Mouse (Mus musculus): ENCODE data around the gene Selenos. TPM values are rescaled to one million over a fixed set of nuclear protein-coding genes. Genes with fewer than 3 reads are reported as not detected.
A peak's percentile ranks its signal among the peaks of the same experiment; 100 is the strongest.

Selenos gene
- polyA plus RNA-seq, 1 experiment = 72.5 TPM

DNA sequence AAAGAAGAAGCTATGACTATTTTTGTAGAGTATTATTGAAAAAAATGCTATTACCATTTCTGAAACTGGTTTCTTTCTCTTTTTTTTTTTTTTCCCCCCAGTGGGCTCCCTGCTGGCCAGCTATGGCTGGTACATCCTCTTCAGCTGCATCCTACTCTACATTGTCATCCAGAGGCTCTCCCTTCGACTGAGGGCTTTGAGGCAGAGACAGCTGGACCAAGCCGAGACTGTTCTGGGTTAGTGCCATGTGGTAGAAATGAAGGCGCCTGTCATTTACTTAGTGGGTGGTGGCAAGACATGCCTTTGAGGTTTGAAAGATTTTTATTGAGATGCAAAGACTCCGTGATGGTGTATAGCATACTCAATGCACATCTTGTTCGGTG lies 773 bp downstream of the Selenos start:
- peak overlapping the region; percentile 63 for H3K4me3 ChIP-seq (ENCODE audit: control insufficient read depth, insufficient read depth, low read length)
- TF ChIP-seq CTCF (IDR thresholded peaks at IDR 0.05; ENCODE audit: borderline replicate concordance, control insufficient read depth, extremely low read depth, insufficient read depth, low read length, poor library complexity) = no peak
- TF ChIP-seq POLR2A (IDR thresholded peaks at IDR 0.05; ENCODE audit: control insufficient read depth, extremely low read depth, insufficient read depth, low read length, poor library complexity) = no peak
- no peaks in the 10 kb centered on the region for H3K27me3 ChIP-seq (ENCODE audit: control insufficient read depth, insufficient read depth, low read length)
- no peak for DNase-seq
- H3K4me1 ChIP-seq (replicated peaks; ENCODE audit: control insufficient read depth, insufficient read depth, low read length) = 0 out of 2 replicates have a peak, but pooled peaks cover 6% of the 10 kb centered on the region
- 43% methylated on average over 5 of the region's 5 CpGs for WGBS
- H3K27ac ChIP-seq (ENCODE audit: control insufficient read depth, insufficient read depth, low read length) = no peak overlapping the region
- H3K36me3 ChIP-seq (ENCODE audit: control insufficient read depth, insufficient read depth, low read length) = peaks cover 19% of the 10 kb centered on the region

- peaks cover 44% of the 10 kb centered on the region for H3K36me3 ChIP-seq (ENCODE audit: control insufficient read depth, insufficient read depth, low read length)
- H3K4me3 ChIP-seq (ENCODE audit: control insufficient read depth, insufficient read depth, low read length) = no peak overlapping the region
- no peaks in the 10 kb centered on the region for H3K27me3 ChIP-seq (ENCODE audit: control insufficient read depth, insufficient read depth, low read length)
- H3K4me1 ChIP-seq (replicated peaks; ENCODE audit: control insufficient read depth, insufficient read depth, low read length) = 0 out of 2 replicates have a peak, but pooled peaks cover 6% of the 10 kb centered on the region
- 96% methylated on average over 6 of the region's 6 CpGs for WGBS
- no peak for DNase-seq
- no peak for TF ChIP-seq POLR2A (IDR thresholded peaks at IDR 0.05; ENCODE audit: control insufficient read depth, extremely low read depth, insufficient read depth, low read length, poor library complexity)
- no peak for TF ChIP-seq CTCF (IDR thresholded peaks at IDR 0.05; ENCODE audit: borderline replicate concordance, control insufficient read depth, extremely low read depth, insufficient read depth, low read length, poor library complexity)
- H3K27ac ChIP-seq (ENCODE audit: control insufficient read depth, insufficient read depth, low read length) = no peak overlapping the region
Observed at GRCm38 (mm10) chr7:66083757-66084156, 4.3 kb downstream of the Selenos start.

DNA sequence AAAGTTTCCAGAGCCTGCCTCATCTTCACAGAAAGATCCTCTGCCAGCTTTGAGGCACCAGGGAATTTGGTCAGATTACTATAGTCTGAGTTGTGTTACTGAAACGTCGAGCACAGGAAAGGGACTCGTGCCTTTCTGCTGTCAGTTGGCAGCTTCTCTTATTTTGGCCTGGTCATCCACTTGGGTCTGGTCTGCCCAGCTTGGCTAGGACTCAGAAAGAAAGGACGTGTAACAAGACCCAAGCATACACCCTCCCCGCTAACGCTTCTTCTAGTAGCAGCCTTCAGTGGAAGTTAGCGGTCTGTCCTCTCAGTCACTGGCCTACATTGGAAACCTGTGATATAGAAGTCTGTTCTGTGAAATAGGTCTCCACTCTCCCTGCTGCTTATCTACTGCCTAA lies 5.1 kb downstream of the Selenos start:
- WGBS = 92% methylated on average over 7 of the region's 7 CpGs
- peaks cover 52% of the 10 kb centered on the region for H3K36me3 ChIP-seq (ENCODE audit: control insufficient read depth, insufficient read depth, low read length)

GRCm38 (mm10) chr7:66087652-66088051 lies 8.2 kb downstream of the Selenos start:
- H3K4me1 ChIP-seq (replicated peaks; ENCODE audit: control insufficient read depth, insufficient read depth, low read length) = no peaks in the 10 kb centered on the region
- H3K36me3 ChIP-seq (ENCODE audit: control insufficient read depth, insufficient read depth, low read length) = peaks cover 60% of the 10 kb centered on the region
- H3K27ac ChIP-seq (ENCODE audit: control insufficient read depth, insufficient read depth, low read length) = no peak overlapping the region
- no peak for DNase-seq
- TF ChIP-seq POLR2A (IDR thresholded peaks at IDR 0.05; ENCODE audit: control insufficient read depth, extremely low read depth, insufficient read depth, low read length, poor library complexity) (no peak), CTCF (IDR thresholded peaks at IDR 0.05; ENCODE audit: borderline replicate concordance, control insufficient read depth, extremely low read depth, insufficient read depth, low read length, poor library complexity) (no peak)
- H3K4me3 ChIP-seq (ENCODE audit: control insufficient read depth, insufficient read depth, low read length) = no peak overlapping the region
- no peaks in the 10 kb centered on the region for H3K27me3 ChIP-seq (ENCODE audit: control insufficient read depth, insufficient read depth, low read length)
- WGBS = 93% methylated on average over 4 of the region's 4 CpGs

More for the DNA sequence above, 5.1 kb downstream of the Selenos start:
- TF ChIP-seq POLR2A (IDR thresholded peaks at IDR 0.05; ENCODE audit: control insufficient read depth, extremely low read depth, insufficient read depth, low read length, poor library complexity) = no peak
- TF ChIP-seq CTCF (IDR thresholded peaks at IDR 0.05; ENCODE audit: borderline replicate concordance, control insufficient read depth, extremely low read depth, insufficient read depth, low read length, poor library complexity) = no peak
- Histone ChIP-seq H3K27ac (ENCODE audit: control insufficient read depth, insufficient read depth, low read length) (no peak overlapping the region), H3K4me1 (replicated peaks; ENCODE audit: control insufficient read depth, insufficient read depth, low read length) (0 out of 2 replicates have a peak, but pooled peaks cover 6% of the 10 kb centered on the region), H3K4me3 (ENCODE audit: control insufficient read depth, insufficient read depth, low read length) (no peak overlapping the region), H3K27me3 (ENCODE audit: control insufficient read depth, insufficient read depth, low read length) (no peaks in the 10 kb centered on the region)
- DNase-seq = no peak

- no peak for TF ChIP-seq CTCF (IDR thresholded peaks at IDR 0.05; ENCODE audit: borderline replicate concordance, control insufficient read depth, extremely low read depth, insufficient read depth, low read length, poor library complexity)
- TF ChIP-seq POLR2A (IDR thresholded peaks at IDR 0.05; ENCODE audit: control insufficient read depth, extremely low read depth, insufficient read depth, low read length, poor library complexity) = no peak
- Histone ChIP-seq H3K27ac (ENCODE audit: control insufficient read depth, insufficient read depth, low read length) (no peak overlapping the region), H3K27me3 (ENCODE audit: control insufficient read depth, insufficient read depth, low read length) (no peaks in the 10 kb centered on the region), H3K4me1 (replicated peaks; ENCODE audit: control insufficient read depth, insufficient read depth, low read length) (no peaks in the 10 kb centered on the region), H3K36me3 (ENCODE audit: control insufficient read depth, insufficient read depth, low read length) (peaks cover 59% of the 10 kb centered on the region), H3K4me3 (ENCODE audit: control insufficient read depth, insufficient read depth, low read length) (no peak overlapping the region)
- DNase-seq = no peak
- WGBS = 83% methylated on average over 2 of the region's 2 CpGs
Observed at GRCm38 (mm10) chr7:66088077-66088476, 8.6 kb downstream of the Selenos start.

DNA sequence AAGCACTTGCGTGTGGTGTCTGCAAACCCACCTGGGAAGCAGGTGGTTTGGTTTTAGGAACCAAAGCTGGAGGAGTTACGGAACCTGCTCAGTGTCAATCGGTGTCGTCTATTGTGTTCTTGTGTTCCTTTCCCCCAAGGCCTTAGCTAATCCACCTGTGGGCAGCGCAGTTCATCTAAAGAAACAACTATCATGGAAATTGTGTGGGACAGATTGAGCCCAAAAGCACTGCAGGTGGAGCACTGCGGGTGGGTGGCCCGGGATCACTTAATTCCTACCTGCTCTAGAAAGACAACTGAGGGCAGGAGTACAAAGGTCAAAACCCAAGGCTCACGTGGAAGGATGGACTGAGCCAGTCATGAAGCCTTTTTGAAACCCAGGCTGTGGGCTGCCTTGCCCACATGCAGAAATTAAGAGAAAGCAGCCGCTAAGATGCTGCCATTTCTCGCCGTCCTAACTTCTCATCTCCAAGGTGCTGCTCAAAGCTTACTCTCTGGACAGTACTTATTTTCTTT lies 11.3 kb downstream of the Selenos start:
- Histone ChIP-seq H3K36me3 (ENCODE audit: control insufficient read depth, insufficient read depth, low read length) (peaks cover 37% of the 10 kb centered on the region), H3K27ac (ENCODE audit: control insufficient read depth, insufficient read depth, low read length) (no peak overlapping the region), H3K4me3 (ENCODE audit: control insufficient read depth, insufficient read depth, low read length) (no peak overlapping the region), H3K27me3 (ENCODE audit: control insufficient read depth, insufficient read depth, low read length) (no peaks in the 10 kb centered on the region), H3K4me1 (replicated peaks; ENCODE audit: control insufficient read depth, insufficient read depth, low read length) (no peaks in the 10 kb centered on the region)
- no peak for DNase-seq
- no peak for TF ChIP-seq CTCF (IDR thresholded peaks at IDR 0.05; ENCODE audit: borderline replicate concordance, control insufficient read depth, extremely low read depth, insufficient read depth, low read length, poor library complexity)
- no peak for TF ChIP-seq POLR2A (IDR thresholded peaks at IDR 0.05; ENCODE audit: control insufficient read depth, extremely low read depth, insufficient read depth, low read length, poor library complexity)
- WGBS = 94% methylated on average over 11 of the region's 11 CpGs

DNA sequence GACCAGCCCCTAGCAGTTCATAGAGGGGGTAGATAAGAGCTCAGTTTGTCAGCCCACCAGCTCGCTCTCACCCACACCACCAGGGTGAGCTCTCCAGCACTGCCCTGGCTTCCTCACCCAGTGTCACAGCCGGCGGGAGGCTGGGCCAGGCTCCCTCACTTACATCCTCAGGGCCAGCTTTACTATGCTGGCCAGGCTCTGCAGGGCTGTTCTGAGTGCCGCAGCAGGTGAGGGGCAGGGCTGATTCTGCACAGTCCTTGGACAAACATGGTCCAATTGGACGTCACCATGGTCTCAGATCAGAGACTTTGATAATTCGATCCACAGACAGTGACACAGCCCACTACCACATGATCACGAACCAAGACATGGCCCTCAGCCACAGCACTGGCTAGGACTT lies 12.1 kb downstream of the Selenos start:
- DNase-seq = no peak
- Histone ChIP-seq H3K4me3 (ENCODE audit: control insufficient read depth, insufficient read depth, low read length) (no peak overlapping the region), H3K27me3 (ENCODE audit: control insufficient read depth, insufficient read depth, low read length) (no peaks in the 10 kb centered on the region), H3K27ac (ENCODE audit: control insufficient read depth, insufficient read depth, low read length) (no peak overlapping the region), H3K4me1 (replicated peaks; ENCODE audit: control insufficient read depth, insufficient read depth, low read length) (no peaks in the 10 kb centered on the region), H3K36me3 (ENCODE audit: control insufficient read depth, insufficient read depth, low read length) (peaks cover 32% of the 10 kb centered on the region)
- 97% methylated on average over 7 of the region's 7 CpGs for WGBS
- TF ChIP-seq POLR2A (IDR thresholded peaks at IDR 0.05; ENCODE audit: control insufficient read depth, extremely low read depth, insufficient read depth, low read length, poor library complexity) = no peak
- no peak for TF ChIP-seq CTCF (IDR thresholded peaks at IDR 0.05; ENCODE audit: borderline replicate concordance, control insufficient read depth, extremely low read depth, insufficient read depth, low read length, poor library complexity)

Data from thymus, adult 2 months (tissue).